Mouse (Mus musculus) forebrain, embryonic 14.5 days (tissue): ENCODE results near the gene Zfp46. TPM values are rescaled to one million over a fixed set of nuclear protein-coding genes. Genes with fewer than 3 reads are reported as not detected.

Experiments
- polyA plus RNA-seq: library from polyadenylated mRNA; unstranded; fragments of >200 nt; fragmentation: Nextera tagmentation; extraction: Ambion mirVana; gene quantifications from 2 replicates; pipeline ENCODE4 v1.2.1, GENCODE M21; 2014

Zfp46 gene
- polyA plus RNA-seq, 1 experiment from 2014 or later: 34.4 TPM

Other genes starting within 250 kb of the Zfp46 start
- 331 and 459 TPM in 2 replicates for gene Rpl11, start 231.3 kb upstream of the Zfp46 start, polyA plus RNA-seq
- gene Id3, start 141.2 kb upstream of the Zfp46 start, polyA plus RNA-seq: 117 and 118 TPM in 2 replicates
- 4.5 and 5.5 TPM in 2 replicates for gene E2f2, start 112.3 kb upstream of the Zfp46 start, polyA plus RNA-seq
- gene Asap3, start 78.3 kb upstream of the Zfp46 start, polyA plus RNA-seq: 1.6 and 2.4 TPM in 2 replicates
- 0.60 and 1.2 TPM in 2 replicates for gene Tcea3, start 37.0 kb upstream of the Zfp46 start, polyA plus RNA-seq
- 195 and 201 TPM in 2 replicates for gene Hnrnpr, start 26.3 kb downstream of the Zfp46 start, polyA plus RNA-seq
- gene Htr1d, start 138.8 kb downstream of the Zfp46 start, polyA plus RNA-seq: 0.59 and 0.84 TPM in 2 replicates
- 0.32 TPM in 1 of 2 replicates, not detected in the other for gene 6030445D17Rik, start 177.6 kb downstream of the Zfp46 start, polyA plus RNA-seq
- gene Luzp1, start 185.1 kb downstream of the Zfp46 start, polyA plus RNA-seq: 41.7 and 53.3 TPM in 2 replicates